17 mouse cellular contexts compared by ENCODE assay signal in genomic region chr10:80030191-80030590, GRCm38 (mm10).
"Had no signal": no experiment of that assay in that cellular context is flagged by ENCODE, and none has a peak within 500 bp of the region (broad histone marks: within the 10 kb centered on the region; RNA-seq: fewer than 3 reads in every experiment).

No protein-coding gene starts in this region.

- H3K4me1 ChIP-seq: neural tube, embryonic 12.5 days had no signal

- ATAC-seq: intestine, postnatal 0 days; liver, postnatal 0 days; lung, postnatal 0 days had no signal

- H3K9me3 ChIP-seq: kidney, embryonic 15.5 days; neural tube, embryonic 12.5 days; stomach, embryonic 15.5 days had no signal

- H3K27ac ChIP-seq: kidney, embryonic 15.5 days; left cerebral cortex, adult 2 months; liver, embryonic 14.5 days; macrophage; neural tube, embryonic 12.5 days; stomach, embryonic 15.5 days had no signal

- DNase-seq: kidney, adult 8-10 months; kidney, postnatal 10 days; kidney, postnatal 36 days; layer of hippocampus, postnatal 36 days; liver, postnatal 0 days; lung, embryonic 14.5 days; midbrain, embryonic 14.5 days; thymus, postnatal 25 days had no signal

- H3K4me2 ChIP-seq: kidney, embryonic 15.5 days; lung, embryonic 14.5 days; midbrain, embryonic 11.5 days; neural tube, embryonic 12.5 days; stomach, embryonic 15.5 days had no signal

- H3K4me3 ChIP-seq: kidney, embryonic 15.5 days; left cerebral cortex, adult 2 months; neural tube, embryonic 12.5 days; stomach, embryonic 15.5 days had no signal

- H3K27me3 ChIP-seq: kidney, embryonic 15.5 days; neural tube, embryonic 12.5 days; stomach, embryonic 15.5 days had no signal

- H3K9ac ChIP-seq: kidney, embryonic 15.5 days; liver, embryonic 14.5 days; liver, postnatal 0 days; lung, embryonic 14.5 days; neural tube, embryonic 12.5 days; stomach, embryonic 15.5 days had no signal
